ENCODE assay signal across 8 mouse cellular contexts in the genomic region with DNA sequence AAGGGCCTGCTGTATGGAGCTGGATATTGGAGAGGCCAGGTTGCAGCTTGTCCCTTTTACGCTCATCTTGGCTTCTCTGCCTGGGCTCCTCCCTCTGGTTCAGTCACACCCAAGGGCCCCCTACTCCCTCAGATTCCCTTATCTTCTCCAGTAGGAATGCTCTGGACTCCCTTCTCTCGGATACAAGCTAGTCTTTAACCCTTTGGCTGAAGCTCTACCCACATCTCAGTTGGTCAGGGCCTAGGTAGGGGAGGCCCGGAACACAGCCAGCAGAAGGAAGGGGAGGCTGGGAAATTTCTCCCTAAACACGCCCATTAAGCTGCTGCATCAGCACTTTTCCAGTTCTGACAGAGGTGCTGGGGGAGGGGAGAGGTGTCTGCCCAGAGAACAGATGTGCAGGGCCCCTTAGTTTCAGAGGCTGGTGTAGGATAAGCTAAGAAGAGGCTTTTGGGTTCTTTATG. TPM values are rescaled to one million over a fixed set of nuclear protein-coding genes. Genes with fewer than 3 reads are reported as not detected.
DNase-seq lines count a peak whose midpoint lies in the region; ATAC-seq and TF ChIP-seq lines count a peak whose summit lies in the region.

No protein-coding gene starts in this region.

- no peaks in the 10 kb centered on the region for H3K9me3 ChIP-seq in lung, postnatal 0 days (ENCODE audit: low read length)
- no peaks in the 10 kb centered on the region for H3K9me3 ChIP-seq in stomach, postnatal 0 days (ENCODE audit: control insufficient read depth, low read length)

- peaks cover 17% of the 10 kb centered on the region for H3K4me1 ChIP-seq in thymus, adult 2 months (replicated peaks; ENCODE audit: control insufficient read depth, insufficient read depth, low read length)
- H3K4me1 ChIP-seq in lung, postnatal 0 days (ENCODE audit: insufficient read depth, low read depth, low read length), result peaks cover 25% of the 10 kb centered on the region
- H3K4me1 ChIP-seq in stomach, postnatal 0 days (replicated peaks; ENCODE audit: control insufficient read depth, insufficient read depth), result 0 out of 2 replicates have a peak, but pooled peaks cover 4% of the 10 kb centered on the region

- no peaks in the 10 kb centered on the region for H3K36me3 ChIP-seq in thymus, adult 2 months (ENCODE audit: control insufficient read depth, insufficient read depth, low read length)
- H3K36me3 ChIP-seq in lung, postnatal 0 days (ENCODE audit: insufficient read depth, low read length), result no peaks in the 10 kb centered on the region
- no peaks in the 10 kb centered on the region for H3K36me3 ChIP-seq in stomach, postnatal 0 days (ENCODE audit: control insufficient read depth, insufficient read depth, low read length)

- H3K9ac ChIP-seq in lung, postnatal 0 days (replicated peaks; ENCODE audit: low read depth), result peak overlapping the region; percentile 56
- peak overlapping the region; percentile 81 for H3K9ac ChIP-seq in stomach, postnatal 0 days (ENCODE audit: low read length)

- ATAC-seq in lung, postnatal 0 days, result peak; percentile 10; the same call in 1 of the 2 replicates
- ATAC-seq in stomach, postnatal 0 days (ENCODE audit: low FRiP score, low TSS enrichment), result peak; percentile 48
- ATAC-seq in erythroid progenitor cell, adult 5-6 weeks (replicated peaks; ENCODE audit: low FRiP score, poor library complexity, severe bottlenecking), result no peak

- no peak for TF ChIP-seq CTCF in thymus, adult 2 months (IDR thresholded peaks at IDR 0.05; ENCODE audit: borderline replicate concordance, control insufficient read depth, extremely low read depth, insufficient read depth, low read length, poor library complexity)
- no peak for TF ChIP-seq CTCF in lung, postnatal 0 days (IDR thresholded peaks at IDR 0.05)
- TF ChIP-seq CTCF in stomach, postnatal 0 days (IDR thresholded peaks at IDR 0.05; ENCODE audit: low read depth), result no peak

- no peak overlapping the region for H3K4me3 ChIP-seq in thymus, adult 2 months (ENCODE audit: control insufficient read depth, insufficient read depth, low read length)
- H3K4me3 ChIP-seq in lung, postnatal 0 days (ENCODE audit: low read depth, low read length), result peak overlapping the region; percentile 50
- peak overlapping the region; percentile 58 for H3K4me3 ChIP-seq in stomach, postnatal 0 days (ENCODE audit: low read depth, low read length)

- H3K27me3 ChIP-seq in thymus, adult 2 months (ENCODE audit: control insufficient read depth, insufficient read depth, low read length), result no peaks in the 10 kb centered on the region
- H3K27me3 ChIP-seq in lung, postnatal 0 days (replicated peaks; ENCODE audit: insufficient read depth, low read length), result no peaks in the 10 kb centered on the region
- no peaks in the 10 kb centered on the region for H3K27me3 ChIP-seq in stomach, postnatal 0 days (ENCODE audit: control insufficient read depth, insufficient read depth, low read length)

- peak overlapping the region; percentile 7; the same call in 1 of the 2 replicates for H3K27ac ChIP-seq in thymus, adult 2 months (ENCODE audit: control insufficient read depth, insufficient read depth, low read length)
- peak overlapping the region; percentile 90 for H3K27ac ChIP-seq in lung, postnatal 0 days (ENCODE audit: low read length)
- peak overlapping the region; percentile 92 for H3K27ac ChIP-seq in stomach, postnatal 0 days (replicated peaks)

- no peak; the same call in 1 of the 2 replicates for TF ChIP-seq EP300 in lung, postnatal 0 days (IDR thresholded peaks at IDR 0.05)
- no peak for TF ChIP-seq EP300 in stomach, postnatal 0 days (optimal IDR thresholded peaks at IDR 0.05)

- no peak for TF ChIP-seq POLR2A in thymus, adult 2 months (IDR thresholded peaks at IDR 0.05; ENCODE audit: control insufficient read depth, extremely low read depth, insufficient read depth, low read length, poor library complexity)

- no peak for DNase-seq in thymus, adult 2 months
- no peak for DNase-seq in thymus, adult 18-20 months
- peak; percentile 71 for DNase-seq in forelimb bud, embryonic 11.5 days (ENCODE audit: low read depth, low spot score)
- peak; percentile 21 to 25 for DNase-seq in kidney, adult 8-10 months
- peak; percentile 64 for DNase-seq in lung, postnatal 0 days (ENCODE audit: low spot score)
- peak; percentile 51 for DNase-seq in stomach, postnatal 0 days (ENCODE audit: low spot score)
- no peak for DNase-seq in urinary bladder, postnatal 10 days (ENCODE audit: low spot score)

- peak overlapping the region; percentile 79 for H3K4me2 ChIP-seq in lung, postnatal 0 days (replicated peaks; ENCODE audit: low read depth, low read length)
- H3K4me2 ChIP-seq in stomach, postnatal 0 days (replicated peaks; ENCODE audit: low read depth), result peak overlapping the region; percentile 84

- 71% methylated on average over 4 of the region's 4 CpGs for WGBS in thymus, adult 2 months
- WGBS in lung, postnatal 0 days, result 2% methylated on average over 4 of the region's 4 CpGs
- WGBS in stomach, postnatal 0 days, result 8% methylated on average over 4 of the region's 4 CpGs

RNA-seq across cellular contexts. Expression of a gene that starts 1.3 kb away (rescaled TPM):
- polyA plus RNA-seq in thymus, adult 2 months (2012; rRNA removed), result 2.0 and 2.1 TPM in 2 replicates
- polyA plus RNA-seq in lung, postnatal 0 days (2015; fragmentation: Nextera tagmentation; extraction: Ambion mirVana), result 4.2 and 4.7 TPM in 2 replicates
- polyA plus RNA-seq in stomach, postnatal 0 days (2015; fragmentation: Nextera tagmentation; extraction: Ambion mirVana), result 2.8 and 3.2 TPM in 2 replicates
- total RNA-seq in erythroid progenitor cell, adult 5-6 weeks (2015; ENCODE audit: low replicate concordance), result under 0.01 and 4.2 TPM in 2 replicates
- total RNA-seq in erythroid progenitor cell, adult 5-6 weeks (2017; ENCODE audit: low replicate concordance), result 0.26 and 0.45 TPM in 2 replicates

RNA-seq across cellular contexts. Expression of a gene that starts 29.1 kb away (rescaled TPM):
- 0.04 and 0.09 TPM in 2 replicates for polyA plus RNA-seq in thymus, adult 2 months (2012; rRNA removed)
- 0.26 and 0.44 TPM in 2 replicates for polyA plus RNA-seq in lung, postnatal 0 days (2015; fragmentation: Nextera tagmentation; extraction: Ambion mirVana)
- polyA plus RNA-seq in stomach, postnatal 0 days (2015; fragmentation: Nextera tagmentation; extraction: Ambion mirVana), result 0.56 and 0.65 TPM in 2 replicates
- total RNA-seq in erythroid progenitor cell, adult 5-6 weeks (2015; ENCODE audit: low replicate concordance), result 0.42 TPM in 1 of 2 replicates, not detected in the other
- total RNA-seq in erythroid progenitor cell, adult 5-6 weeks (2017; ENCODE audit: low replicate concordance), result not detected in 2 replicates

RNA-seq across cellular contexts. Expression of a gene that starts 29.6 kb away (rescaled TPM):
- 33.7 and 35.5 TPM in 2 replicates for polyA plus RNA-seq in thymus, adult 2 months (2012; rRNA removed)
- polyA plus RNA-seq in lung, postnatal 0 days (2015; fragmentation: Nextera tagmentation; extraction: Ambion mirVana), result 10.1 and 11.7 TPM in 2 replicates
- 6.4 and 7.5 TPM in 2 replicates for polyA plus RNA-seq in stomach, postnatal 0 days (2015; fragmentation: Nextera tagmentation; extraction: Ambion mirVana)
- total RNA-seq in erythroid progenitor cell, adult 5-6 weeks (2015; ENCODE audit: low replicate concordance), result 3.2 and 3.8 TPM in 2 replicates
- total RNA-seq in erythroid progenitor cell, adult 5-6 weeks (2017; ENCODE audit: low replicate concordance), result 5.0 and 8.1 TPM in 2 replicates

RNA-seq across cellular contexts. Expression of a gene that starts 32.2 kb away (rescaled TPM):
- 2.3 and 2.7 TPM in 2 replicates for polyA plus RNA-seq in thymus, adult 2 months (2012; rRNA removed)
- 17.1 and 18.1 TPM in 2 replicates for polyA plus RNA-seq in lung, postnatal 0 days (2015; fragmentation: Nextera tagmentation; extraction: Ambion mirVana)
- 11.2 and 12.5 TPM in 2 replicates for polyA plus RNA-seq in stomach, postnatal 0 days (2015; fragmentation: Nextera tagmentation; extraction: Ambion mirVana)
- not detected in 2 replicates for total RNA-seq in erythroid progenitor cell, adult 5-6 weeks (2015; ENCODE audit: low replicate concordance)
- not detected in 2 replicates for total RNA-seq in erythroid progenitor cell, adult 5-6 weeks (2017; ENCODE audit: low replicate concordance)

RNA-seq across cellular contexts. Expression of a gene that starts 45.0 kb away (rescaled TPM):
- 50.2 and 54.8 TPM in 2 replicates for polyA plus RNA-seq in thymus, adult 2 months (2012; rRNA removed)
- 43.0 and 46.3 TPM in 2 replicates for polyA plus RNA-seq in lung, postnatal 0 days (2015; fragmentation: Nextera tagmentation; extraction: Ambion mirVana)
- 48.4 and 52.0 TPM in 2 replicates for polyA plus RNA-seq in stomach, postnatal 0 days (2015; fragmentation: Nextera tagmentation; extraction: Ambion mirVana)
- 5.4 and 5.9 TPM in 2 replicates for total RNA-seq in erythroid progenitor cell, adult 5-6 weeks (2015; ENCODE audit: low replicate concordance)
- 0.64 TPM in 1 of 2 replicates, not detected in the other for total RNA-seq in erythroid progenitor cell, adult 5-6 weeks (2017; ENCODE audit: low replicate concordance)

Comparison
In these comparisons a context has a peak if more than half of its experiments do, and no peak if none do; other contexts are left out.
1. DNase-seq: peak in forelimb bud, embryonic 11.5 days (single experiment), kidney, adult 8-10 months (2 of 2), lung, postnatal 0 days (single experiment) and stomach, postnatal 0 days (single experiment); none in thymus, adult 2 months (single experiment), thymus, adult 18-20 months (0 of 2) and urinary bladder, postnatal 10 days (single experiment).
2. H3K27ac ChIP-seq: peak in every context shown above with its lines; median percentile 92 in stomach, postnatal 0 days; 90 in lung, postnatal 0 days; 7 in thymus, adult 2 months.